Mouse (Mus musculus) liver, embryonic 11.5 days (tissue): ENCODE measurements at regions not wholly inside any gene's neighbourhood (a gene's known extent, or its start where the extent isn't known, plus 50 kb on each side); places are given as distances from the start of the nearest gene placed in this dataset.
A peak's percentile ranks its signal among the peaks of the same experiment; 100 is the strongest.

Experiments used
- ATAC-seq: fragments of 200-750 bp; cut with Nextera tagmentation; replicated peaks from 2 replicates; pipeline ENCODE4 v1.8.0; 2017; ENCODE audit warnings: moderate number of reproducible peaks, mild to moderate bottlenecking, moderate TSS enrichment, moderate library complexity; ENCODE audit not compliant: low FRiP score
- DNase-seq: peaks from one replicate; pipeline ENCODE4 v3.0.0-alpha.2; 2017; ENCODE audit warnings: low spot score
- H3K27ac ChIP-seq: fragments of 300-500 bp; sonication (generic); 2 replicates; pipeline ENCODE4 v1.5.1; 2014; ENCODE audit warnings: mild to moderate bottlenecking, low read depth, low read length, control low read depth
- H3K27me3 ChIP-seq: fragments of 300-500 bp; sonication (generic); replicated peaks from 2 replicates; pipeline ENCODE4 v1.6.1; 2014; ENCODE audit warnings: low read length, mixed read lengths; ENCODE audit not compliant: control insufficient read depth, insufficient read depth
- H3K36me3 ChIP-seq: fragments of 300-500 bp; sonication (generic); 2 replicates; pipeline ENCODE4 v1.6.1; 2014; ENCODE audit warnings: mild to moderate bottlenecking, low read length, moderate library complexity, mixed read lengths; ENCODE audit not compliant: control insufficient read depth, insufficient read depth
- H3K4me1 ChIP-seq: fragments of 300-500 bp; sonication (generic); replicated peaks from 2 replicates; pipeline ENCODE4 v1.6.1; 2014; ENCODE audit warnings: low read length, mixed read lengths; ENCODE audit not compliant: control insufficient read depth, insufficient read depth
- H3K4me2 ChIP-seq: fragments of 300-500 bp; sonication (generic); 2 replicates; pipeline ENCODE4 v1.6.1; 2014; ENCODE audit warnings: mild to moderate bottlenecking, control low read depth, moderate library complexity
- H3K4me3 ChIP-seq: fragments of 300-500 bp; sonication (generic); 2 replicates; pipeline ENCODE4 v1.5.1; 2014; ENCODE audit warnings: low read depth, low read length, control low read depth
- H3K9ac ChIP-seq: fragments of 300-500 bp; sonication (generic); 2 replicates; pipeline ENCODE4 v1.6.1; 2014; ENCODE audit warnings: low read depth, low read length, control low read depth
- H3K9me3 ChIP-seq: fragments of 300-500 bp; sonication (generic); 2 replicates; pipeline ENCODE4 v1.6.1; 2016; ENCODE audit warnings: low read length, inconsistent platforms, mixed read lengths; ENCODE audit not compliant: control insufficient read depth
- WGBS: fragments of 180-500 bp; shearing (Covaris S2); extraction: QIAGEN DNeasy Blood & Tissue Kit; methylation state at CpG from one replicate; pipeline ENCODE4 v1.1.7; 2014; 5-methylcytosine and 5-hydroxymethylcytosine counted together

GRCm38 (mm10) chr4:119033006-119033405, 71.6 kb downstream of the Lao1 start:
- no peaks in the 10 kb centered on the region for H3K36me3 ChIP-seq
- H3K9ac ChIP-seq: no peak overlapping the region
- H3K9me3 ChIP-seq: no peaks in the 10 kb centered on the region
- WGBS: 69% methylated on average over 4 of the region's 4 CpGs
- ATAC-seq (no peak), DNase-seq (no peak)
- no peak overlapping the region for H3K4me2 ChIP-seq
- no peak overlapping the region for H3K4me3 ChIP-seq
- H3K27ac ChIP-seq: no peak overlapping the region
- H3K4me1 ChIP-seq: peaks cover 37% of the 10 kb centered on the region
- peaks cover 2% of the 10 kb centered on the region; the same call in 1 of the 2 replicates for H3K27me3 ChIP-seq

GRCm38 (mm10) chr4:119036582-119036981, 71.9 kb upstream of the Slc2a1 start:
- Histone ChIP-seq H3K4me2 (peak overlapping the region; percentile 44), H3K9me3 (no peaks in the 10 kb centered on the region), H3K27me3 (peaks cover 2% of the 10 kb centered on the region; the same call in 1 of the 2 replicates), H3K4me1 (peaks cover 25% of the 10 kb centered on the region), H3K27ac (peak overlapping the region; percentile 80), H3K9ac (no peak overlapping the region), H3K4me3 (no peak overlapping the region), H3K36me3 (no peaks in the 10 kb centered on the region)
- ATAC-seq: peak; percentile 99
- 31% methylated on average over 5 of the region's 5 CpGs for WGBS
- peak; percentile 55 for DNase-seq

- Histone ChIP-seq H3K36me3 (no peaks in the 10 kb centered on the region), H3K27me3 (no peaks in the 10 kb centered on the region; the same call in 1 of the 2 replicates), H3K9ac (no peak overlapping the region), H3K4me3 (no peak overlapping the region), H3K9me3 (no peaks in the 10 kb centered on the region), H3K4me2 (no peak overlapping the region; the same call in 1 of the 2 replicates), H3K27ac (no peak overlapping the region), H3K4me1 (peaks cover 25% of the 10 kb centered on the region)
- no peak for DNase-seq
- no peak for ATAC-seq
- 80% methylated on average over 6 of the region's 6 CpGs for WGBS
Observed at GRCm38 (mm10) chr4:119040041-119040440, 68.5 kb upstream of the Slc2a1 start.

- Histone ChIP-seq H3K27ac (no peak overlapping the region), H3K27me3 (no peaks in the 10 kb centered on the region), H3K9me3 (no peaks in the 10 kb centered on the region), H3K4me2 (no peak overlapping the region), H3K9ac (no peak overlapping the region), H3K36me3 (no peaks in the 10 kb centered on the region), H3K4me3 (no peak overlapping the region), H3K4me1 (peaks cover 22% of the 10 kb centered on the region)
- 66% methylated on average over 6 of the region's 6 CpGs for WGBS
- ATAC-seq (no peak), DNase-seq (no peak)
Observed at GRCm38 (mm10) chr4:119041616-119042015, 66.9 kb upstream of the Slc2a1 start.

GRCm38 (mm10) chr4:119044005-119044677, 64.4 kb upstream of the Slc2a1 start:
- H3K36me3 ChIP-seq: no peaks in the 10 kb centered on the region
- H3K4me3 ChIP-seq: no peak overlapping the region
- 67% methylated on average over 19 of the region's 19 CpGs for WGBS
- ATAC-seq (no peak), DNase-seq (no peak)
- H3K4me2 ChIP-seq: no peak overlapping the region
- peaks cover 12% of the 10 kb centered on the region for H3K4me1 ChIP-seq
- H3K9ac ChIP-seq: no peak overlapping the region
- H3K9me3 ChIP-seq: no peaks in the 10 kb centered on the region
- no peaks in the 10 kb centered on the region for H3K27me3 ChIP-seq
- H3K27ac ChIP-seq: no peak overlapping the region

GRCm38 (mm10) chr4:119044836-119045235, 63.7 kb upstream of the Slc2a1 start:
- no peak for DNase-seq
- H3K4me1 ChIP-seq: peaks cover 15% of the 10 kb centered on the region
- no peaks in the 10 kb centered on the region for H3K9me3 ChIP-seq
- no peak overlapping the region for H3K4me3 ChIP-seq
- no peaks in the 10 kb centered on the region for H3K27me3 ChIP-seq
- H3K4me2 ChIP-seq: no peak overlapping the region
- H3K9ac ChIP-seq: no peak overlapping the region
- no peaks in the 10 kb centered on the region for H3K36me3 ChIP-seq
- no peak for ATAC-seq
- no peak overlapping the region for H3K27ac ChIP-seq
- WGBS: 89% methylated on average over 13 of the region's 13 CpGs

- ATAC-seq: peak; percentile 99
- Histone ChIP-seq H3K4me3 (no peak overlapping the region), H3K4me1 (peaks cover 45% of the 10 kb centered on the region), H3K9ac (no peak overlapping the region), H3K9me3 (no peaks in the 10 kb centered on the region), H3K4me2 (peak overlapping the region; percentile 30; the same call in 1 of the 2 replicates), H3K27ac (peak overlapping the region; percentile 86), H3K27me3 (no peaks in the 10 kb centered on the region), H3K36me3 (no peaks in the 10 kb centered on the region)
- no peak for DNase-seq
- WGBS: 28% methylated on average over 2 of the region's 2 CpGs
Observed at GRCm38 (mm10) chr4:119050867-119051353, 57.6 kb upstream of the Slc2a1 start.

- Histone ChIP-seq H3K4me2 (no peak overlapping the region), H3K27me3 (no peaks in the 10 kb centered on the region), H3K9ac (0 out of 2 replicates have a peak overlapping the region, but pooled peaks have one; percentile 1), H3K4me1 (peaks cover 43% of the 10 kb centered on the region), H3K9me3 (no peaks in the 10 kb centered on the region), H3K36me3 (no peaks in the 10 kb centered on the region), H3K4me3 (no peak overlapping the region), H3K27ac (no peak overlapping the region)
- WGBS: 54% methylated on average over 3 of the region's 3 CpGs
- no peak for DNase-seq
- no peak for ATAC-seq
Observed at GRCm38 (mm10) chr4:119052537-119052936, 56.0 kb upstream of the Slc2a1 start.

- Histone ChIP-seq H3K9ac (no peak overlapping the region), H3K9me3 (no peaks in the 10 kb centered on the region), H3K4me2 (0 out of 2 replicates have a peak overlapping the region, but pooled peaks have one; percentile 15), H3K27ac (peak overlapping the region; percentile 55; the same call in 1 of the 2 replicates), H3K4me1 (peaks cover 43% of the 10 kb centered on the region), H3K36me3 (no peaks in the 10 kb centered on the region), H3K27me3 (no peaks in the 10 kb centered on the region), H3K4me3 (no peak overlapping the region)
- no peak for DNase-seq
- ATAC-seq: no peak
- WGBS: 74% methylated on average over 4 of the region's 4 CpGs
Observed at GRCm38 (mm10) chr4:119053241-119053640, 55.3 kb upstream of the Slc2a1 start.
